Mouse (Mus musculus): ENCODE results near the gene Abcb4.
"Not testable (repeated sequence)": the region's sequence is repeated elsewhere in the genome, so short reads cannot be mapped to it uniquely, and the experiment has no call there.

Gene Abcb4

GRCm38 (mm10) chr5:9000006-9000405 lies 106.5 kb downstream of the Abcb4 start:
- not testable (repeated sequence) for DNase-seq (ENCODE audit: low spot score)

GRCm38 (mm10) chr5:9006585-9006984 lies 113.1 kb downstream of the Abcb4 start:
- DNase-seq (ENCODE audit: low spot score) = not testable (repeated sequence)
